ENCODE assay signal across 26 mouse cellular contexts in genomic region chr1:179686348-179686747, GRCm38 (mm10). TPM values are rescaled to one million over a fixed set of nuclear protein-coding genes. Genes with fewer than 3 reads are reported as not detected.
"Had no signal": no experiment of that assay in that cellular context is flagged by ENCODE, and none has a peak within 500 bp of the region (broad histone marks: within the 10 kb centered on the region; RNA-seq: fewer than 3 reads in every experiment).

No protein-coding gene starts in this region.

- H3K9me3 ChIP-seq: midbrain, embryonic 10.5 days; midbrain, embryonic 12.5 days; neural tube, embryonic 13.5 days; neural tube, embryonic 15.5 days had no signal

- H3K4me1 ChIP-seq: midbrain, embryonic 10.5 days; midbrain, embryonic 12.5 days; neural tube, embryonic 13.5 days; neural tube, embryonic 15.5 days had no signal

- H3K4me2 ChIP-seq: lung, embryonic 14.5 days; midbrain, embryonic 12.5 days; neural tube, embryonic 13.5 days; neural tube, embryonic 15.5 days had no signal

- H3K27me3 ChIP-seq: midbrain, embryonic 12.5 days; neural tube, embryonic 13.5 days; neural tube, embryonic 15.5 days had no signal

- H3K27ac ChIP-seq: midbrain, embryonic 10.5 days; midbrain, embryonic 12.5 days; neural tube, embryonic 13.5 days; neural tube, embryonic 15.5 days had no signal

- DNase-seq: lung, adult 18-20 months; lung, embryonic 14.5 days; lung, postnatal 4 days; midbrain, embryonic 14.5 days; retina, postnatal 1 day; right cerebral cortex, adult 18-20 months; right cerebral cortex, postnatal 25 days; right cerebral cortex, postnatal 4 days; spleen, adult 18-20 months; thymus, adult 18-20 months; thymus, postnatal 14 days; thymus, postnatal 36 days had no signal

- H3K4me3 ChIP-seq: midbrain, embryonic 10.5 days; midbrain, embryonic 12.5 days; myocyte; neural tube, embryonic 13.5 days; neural tube, embryonic 15.5 days had no signal

- ATAC-seq: midbrain, embryonic 16.5 days had no signal

- H3K9ac ChIP-seq: lung, embryonic 14.5 days; midbrain, embryonic 12.5 days; neural tube, embryonic 13.5 days; neural tube, embryonic 15.5 days had no signal

RNA-seq across cellular contexts. Expression of gene Kif28, which starts 58.7 kb away (rescaled TPM):
- total RNA-seq: megakaryocyte, adult 5-6 weeks; megakaryocyte-erythroid progenitor cell, adult 5-6 weeks had no signal
- polyA plus RNA-seq: liver, embryonic 16.5 days; lung, embryonic 14.5 days; lung, embryonic 16.5 days; midbrain, embryonic 12.5 days; midbrain, embryonic 14.5 days; midbrain, embryonic 16.5 days; neural tube, embryonic 11.5 days; neural tube, embryonic 13.5 days; neural tube, embryonic 15.5 days; small intestine, adult 2 months; stomach, embryonic 14.5 days; thymus, postnatal 0 days had no signal
